Mouse (Mus musculus) lung, postnatal 25 days (tissue): ENCODE data around the gene Tshz2.

Experiments used
- DNase-seq: peaks from one replicate; pipeline ENCODE4 v3.0.0; 2022; ENCODE audit warnings: low spot score

The Tshz2 gene

DNA sequence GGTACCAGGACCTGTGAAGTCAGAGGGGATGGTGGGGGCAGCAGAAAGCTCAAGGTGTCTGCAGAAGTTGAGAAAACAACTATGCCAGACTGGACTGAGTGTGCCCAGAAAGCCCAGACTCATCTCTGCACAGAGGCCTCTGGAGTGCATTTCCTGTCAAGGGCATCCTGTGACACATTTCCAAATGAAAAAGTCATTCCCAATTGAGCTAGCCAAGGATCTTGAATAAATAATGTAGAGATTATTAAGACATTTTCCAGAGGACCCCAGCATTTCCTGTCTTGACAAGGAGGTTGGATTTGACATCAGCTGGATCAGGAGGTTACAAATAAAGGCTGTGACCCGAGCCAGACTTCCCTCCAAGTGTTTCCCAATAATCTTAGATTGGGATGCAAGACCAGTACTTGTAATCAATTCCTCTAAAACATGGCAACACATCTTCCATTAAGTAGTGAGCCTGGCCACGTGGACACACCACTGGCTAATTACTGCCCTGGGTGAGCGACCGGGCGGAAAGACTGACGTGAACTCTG is 374.7 kb downstream of the Tshz2 start:
- no peak for DNase-seq

- DNase-seq, result no peak
These were observed 376.9 kb downstream of the Tshz2 start for GRCm38 (mm10) chr2:170009729-170010128.

GRCm38 (mm10) chr2:170011858-170012257 is 379.0 kb downstream of the Tshz2 start:
- no peak for DNase-seq

- DNase-seq, result no peak
These were observed 384.5 kb downstream of the Tshz2 start for GRCm38 (mm10) chr2:170017302-170017701.

GRCm38 (mm10) chr2:170017926-170018325 is 385.1 kb downstream of the Tshz2 start:
- DNase-seq, result no peak

DNA sequence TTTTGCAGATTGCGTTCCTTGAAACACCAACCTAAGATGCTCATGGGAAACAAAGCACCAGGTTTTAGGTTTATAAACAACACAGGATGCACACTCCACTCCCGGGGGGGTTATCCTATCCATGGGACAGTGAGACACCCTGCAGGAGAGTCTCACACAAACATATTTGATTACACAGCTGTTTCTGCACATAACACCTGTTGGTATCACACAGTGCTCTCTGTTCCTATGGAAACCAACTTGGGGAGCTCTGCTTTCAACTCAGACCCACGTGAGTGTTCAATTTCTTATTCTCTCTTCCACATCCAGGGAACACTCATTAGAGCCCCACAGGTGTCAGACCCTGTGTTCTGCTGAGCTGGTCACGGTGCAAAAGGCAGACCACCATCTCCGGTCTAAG is 390.1 kb downstream of the Tshz2 start:
- DNase-seq, result no peak

- no peak for DNase-seq
These were observed 390.9 kb downstream of the Tshz2 start for GRCm38 (mm10) chr2:170023741-170024140.

- no peak for DNase-seq
These were observed 392.1 kb downstream of the Tshz2 start for GRCm38 (mm10) chr2:170024939-170025338.

DNA sequence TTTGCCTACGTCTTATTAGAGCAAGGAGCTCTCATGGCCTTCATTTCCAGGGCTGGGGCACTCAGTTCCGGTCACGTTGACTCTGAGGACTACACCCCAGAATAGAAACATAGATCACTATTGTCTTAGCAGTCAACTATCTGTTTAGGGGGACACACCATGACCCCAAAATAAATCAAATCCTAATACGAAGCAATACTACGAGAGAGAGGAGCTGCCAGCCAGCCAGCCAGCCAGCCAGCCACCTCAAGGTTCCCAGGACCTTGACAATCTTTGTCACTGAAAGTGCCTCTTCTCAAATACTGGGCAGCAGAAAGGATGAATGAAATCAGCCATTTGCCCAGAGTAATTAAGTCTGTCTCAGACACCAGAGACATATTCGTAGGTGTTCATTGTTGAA is 393.1 kb downstream of the Tshz2 start:
- DNase-seq, result no peak

DNA sequence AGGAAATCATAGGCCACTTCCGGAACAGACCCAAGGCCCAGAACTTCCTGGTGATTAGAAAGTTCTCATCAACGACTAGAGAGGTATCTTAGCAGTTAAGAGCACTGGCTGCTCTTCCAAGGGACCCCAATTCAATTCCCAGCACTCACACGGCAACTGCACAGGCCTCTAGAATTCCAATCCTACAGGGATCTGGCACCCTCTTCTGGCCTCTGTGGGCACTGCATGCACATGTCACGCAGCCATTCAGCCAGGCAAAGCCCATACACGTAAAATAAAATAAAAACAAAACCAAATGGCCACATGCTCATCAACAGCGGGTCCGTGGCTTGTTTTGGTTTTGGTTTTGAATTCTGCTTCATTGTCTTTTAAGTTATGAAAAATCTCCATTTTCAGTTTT is 395.0 kb downstream of the Tshz2 start:
- DNase-seq, result no peak

GRCm38 (mm10) chr2:170028488-170029303 is 395.9 kb downstream of the Tshz2 start:
- DNase-seq, result no peak

DNA sequence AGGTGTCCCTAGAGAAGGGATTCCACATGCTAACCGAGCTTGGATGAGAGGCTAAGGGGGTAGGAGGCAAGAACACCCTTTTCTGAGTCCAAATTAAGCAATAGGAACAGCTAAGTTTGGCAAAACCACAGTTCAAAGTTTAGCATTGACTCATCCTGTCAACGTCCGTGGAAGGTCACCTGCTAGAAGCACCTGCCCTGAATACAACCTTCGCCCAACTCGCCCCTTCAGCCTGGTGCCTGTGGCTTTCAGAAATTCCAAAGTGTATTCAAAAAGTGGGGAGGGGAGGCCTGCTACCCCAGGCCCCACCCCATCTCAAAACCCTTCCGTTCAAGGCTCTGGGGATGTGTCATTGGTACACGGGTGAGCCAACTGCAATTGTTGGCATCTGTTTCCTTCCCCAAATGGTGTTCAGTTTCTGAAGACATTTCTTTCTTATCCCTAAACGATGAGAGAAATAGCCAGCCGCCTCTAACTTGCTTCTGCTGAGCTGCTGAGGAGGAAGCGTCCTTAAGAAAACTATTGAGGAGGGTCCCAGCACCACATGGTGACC is 396.6 kb downstream of the Tshz2 start:
- DNase-seq, result no peak

- DNase-seq, result no peak
These were observed 398.4 kb downstream of the Tshz2 start for GRCm38 (mm10) chr2:170031226-170031625.

GRCm38 (mm10) chr2:170031872-170032271 is 399.1 kb downstream of the Tshz2 start:
- no peak for DNase-seq

GRCm38 (mm10) chr2:170033219-170033618 is 400.4 kb downstream of the Tshz2 start:
- no peak for DNase-seq

- DNase-seq, result no peak
These were observed 402.0 kb downstream of the Tshz2 start for GRCm38 (mm10) chr2:170034794-170035193.

GRCm38 (mm10) chr2:170036791-170037241 is 404.0 kb downstream of the Tshz2 start:
- no peak for DNase-seq

GRCm38 (mm10) chr2:170037346-170037745 is 404.5 kb downstream of the Tshz2 start:
- DNase-seq, result no peak

GRCm38 (mm10) chr2:170039772-170040171 is 407.0 kb downstream of the Tshz2 start:
- no peak for DNase-seq

DNA sequence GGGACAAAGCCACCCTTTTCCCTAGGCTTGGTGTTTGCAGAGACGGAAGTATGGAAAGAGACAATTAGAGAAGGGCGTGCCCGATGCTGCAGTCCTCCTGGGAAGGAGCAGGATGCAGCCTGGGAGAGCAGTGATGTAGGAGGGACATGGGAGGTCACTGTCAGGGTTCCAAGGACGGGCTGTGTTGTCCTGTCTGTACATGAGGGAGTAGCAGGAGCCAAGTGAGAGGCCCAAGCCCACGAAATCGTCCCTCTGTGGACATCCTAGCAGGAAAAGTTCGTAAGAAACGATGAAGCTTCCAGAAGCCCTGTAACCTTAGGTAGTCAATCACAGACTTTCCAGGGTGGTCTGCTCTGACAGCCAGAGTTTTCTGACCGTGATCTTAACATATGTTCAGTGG is 408.3 kb downstream of the Tshz2 start:
- DNase-seq, result no peak

DNA sequence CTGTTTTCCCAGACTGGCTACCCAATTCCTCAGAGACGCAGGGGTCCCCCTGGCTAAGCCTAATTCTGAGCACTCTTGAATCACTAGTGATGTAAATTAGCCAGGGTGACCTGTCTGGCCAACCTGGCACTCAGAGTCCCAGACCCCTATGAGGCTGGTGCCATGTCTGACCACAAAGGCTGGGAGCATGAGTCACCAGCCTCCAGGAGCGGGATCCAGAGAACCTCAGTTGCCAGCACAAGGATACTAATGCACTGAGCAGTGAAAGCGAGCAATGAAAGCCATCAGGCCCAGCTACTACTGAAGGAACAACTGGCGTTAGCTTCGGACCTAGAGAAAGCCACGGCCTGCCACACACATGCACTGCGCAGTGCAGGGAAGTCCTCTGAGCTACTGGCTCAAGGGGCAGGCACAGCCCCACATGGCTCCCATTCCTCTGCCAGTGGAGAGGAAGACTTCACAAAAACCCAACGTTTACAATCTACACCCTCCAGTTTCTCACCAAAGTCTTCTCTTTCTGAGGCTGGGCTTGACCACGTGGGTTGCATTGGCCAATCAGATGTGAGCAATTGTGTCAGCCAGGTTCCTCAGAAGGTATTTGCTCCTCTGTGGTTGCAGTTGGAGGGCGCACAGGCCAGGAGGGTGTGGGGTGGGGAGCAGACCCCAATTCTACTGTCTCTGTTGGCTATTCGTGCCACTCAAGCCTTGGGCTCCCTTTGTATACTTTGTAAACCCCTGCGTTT is 409.8 kb downstream of the Tshz2 start:
- no peak for DNase-seq

- no peak for DNase-seq
These were observed 410.5 kb downstream of the Tshz2 start for GRCm38 (mm10) chr2:170043290-170043689.

GRCm38 (mm10) chr2:170045896-170046295 is 413.1 kb downstream of the Tshz2 start:
- no peak for DNase-seq
